Mouse (Mus musculus): ENCODE measurements around the gene Fam189a1.

Fam189a1 gene

GRCm38 (mm10) chr7:65156514-65156911, at the start of gene Fam189a1:
Gene Fam189a1 (minus strand): TSS chr7:65156570.
- no peak for DNase-seq

- DNase-seq: no peak
Observed at GRCm38 (mm10) chr7:65206021-65206420, 49.7 kb upstream of the Fam189a1 start.

DNA sequence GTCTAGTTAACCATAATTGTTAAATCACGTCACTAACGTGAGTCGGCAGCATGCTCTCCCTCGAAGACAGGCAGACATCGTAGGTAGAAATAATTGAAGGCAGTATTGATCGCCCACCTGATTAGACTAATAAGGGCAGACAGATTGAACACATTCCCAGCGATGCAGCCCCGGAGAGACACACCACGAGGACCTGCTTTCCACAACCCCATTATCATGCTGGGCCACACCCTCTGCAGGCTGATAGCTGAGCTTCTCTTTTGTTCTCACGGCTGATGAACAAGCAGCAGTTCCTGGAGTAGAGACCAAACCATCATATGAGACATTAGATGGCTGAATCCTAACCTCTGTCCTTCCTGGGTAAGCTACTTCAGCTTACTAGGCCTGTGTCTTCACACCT, 46.3 kb upstream of the Fam189a1 start:
- no peak for DNase-seq

DNA sequence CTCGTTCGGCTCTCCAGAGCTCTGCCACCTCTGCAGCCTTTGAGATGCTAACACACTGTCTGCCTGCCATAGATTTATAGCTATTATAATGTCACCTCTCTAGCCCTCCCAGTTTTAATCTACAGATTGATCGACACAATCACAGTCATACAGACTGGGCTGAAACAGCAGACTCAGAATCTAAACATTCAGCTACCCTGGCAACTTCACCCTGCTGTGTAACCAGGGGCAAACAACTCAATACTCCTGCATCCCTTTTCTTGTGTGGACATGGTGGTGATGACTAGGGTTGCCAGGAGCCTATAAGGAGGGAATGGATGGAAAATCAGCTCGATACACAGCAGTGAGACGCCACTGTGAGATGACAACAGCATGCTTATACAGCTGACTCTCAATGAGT, 24.3 kb upstream of the Fam189a1 start:
- no peak for DNase-seq

DNA sequence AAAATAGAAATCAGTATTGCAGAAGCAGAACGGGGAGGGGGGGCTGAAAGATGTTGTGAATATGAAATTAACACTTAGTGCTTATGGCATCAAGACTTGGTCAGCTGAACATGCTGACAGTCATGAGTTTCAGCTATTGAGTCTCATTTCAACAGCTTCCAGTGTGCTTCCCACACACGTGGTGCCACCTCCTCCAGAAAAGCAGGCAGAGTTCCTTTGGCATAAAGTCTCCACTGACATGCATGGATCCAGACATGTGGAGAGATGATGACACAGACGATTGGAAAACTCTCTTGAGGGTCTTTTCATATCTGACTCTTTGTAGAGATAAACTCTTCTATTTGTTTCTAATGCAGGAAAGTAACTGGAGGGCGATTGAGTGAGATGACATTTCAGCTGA, 14.4 kb upstream of the Fam189a1 start:
- DNase-seq: no peak

DNA sequence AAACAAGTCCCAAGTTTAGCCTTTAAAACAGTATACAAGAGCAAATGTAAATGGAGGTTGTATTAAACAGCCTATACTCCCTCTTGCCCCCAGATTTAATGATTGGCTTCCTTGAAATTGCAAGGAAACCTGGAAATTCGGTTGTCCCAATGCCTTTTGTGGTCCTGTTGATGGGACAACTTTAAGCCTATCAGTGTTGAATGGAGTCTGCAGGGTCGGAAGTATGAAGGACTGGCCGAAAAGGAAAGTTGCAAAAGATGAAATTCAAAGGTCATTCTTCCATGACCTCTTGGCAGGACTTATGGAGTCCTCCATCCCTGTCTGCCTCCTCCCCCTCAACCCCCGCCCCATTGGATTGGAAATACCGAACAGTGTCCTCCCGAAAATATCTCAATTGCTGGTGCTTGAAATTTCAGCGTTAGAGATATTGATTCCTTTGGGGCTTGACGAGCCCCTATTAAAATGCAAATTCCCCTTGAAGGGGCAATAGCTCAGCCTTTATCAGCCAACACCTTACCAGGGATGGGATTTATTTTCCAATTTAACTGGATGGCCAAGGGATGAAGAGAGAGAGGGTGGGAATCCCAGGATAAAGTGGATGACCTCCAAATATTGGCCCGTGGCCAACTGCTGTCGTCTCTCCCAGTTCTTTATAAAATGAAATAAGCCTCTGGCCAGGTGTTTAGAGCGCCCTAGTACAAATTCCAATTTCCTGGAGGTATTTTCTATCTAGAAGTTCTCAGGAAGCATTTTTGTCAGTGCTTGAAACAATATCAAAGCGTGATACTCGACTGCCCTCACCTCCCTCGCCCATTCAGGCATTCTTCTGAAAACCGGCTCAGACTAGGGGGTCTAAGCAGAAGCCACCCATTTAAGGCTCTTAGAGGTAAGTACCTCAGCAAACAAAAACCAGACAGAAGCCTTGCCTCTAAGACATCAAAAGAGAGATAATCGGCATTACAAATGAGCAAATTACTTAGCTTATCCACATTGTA, 958 bp upstream of the Fam189a1 start:
- no peak for DNase-seq

- no peak for DNase-seq
Observed at GRCm38 (mm10) chr7:65155628-65156513, 499 bp downstream of the Fam189a1 start.

DNA sequence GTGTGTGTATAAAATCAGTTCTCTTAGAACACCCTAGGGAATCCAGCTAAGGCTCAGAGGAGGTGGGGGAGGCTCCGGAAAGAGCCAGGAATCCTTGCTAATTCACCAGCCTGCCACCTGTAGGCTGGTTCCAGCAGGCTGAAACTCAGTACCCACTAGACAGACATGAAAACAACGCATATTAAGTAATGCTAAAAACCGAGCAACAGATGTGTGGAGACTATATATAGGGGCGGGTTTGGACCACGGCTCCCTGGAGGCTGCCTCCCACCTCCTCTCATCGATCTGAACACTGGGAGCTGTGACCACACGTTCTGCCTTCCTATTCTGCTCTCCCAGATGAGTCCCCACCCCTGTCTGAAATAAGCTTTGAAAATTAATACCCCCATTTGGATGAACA, 1.8 kb downstream of the Fam189a1 start:
- no peak for DNase-seq

DNA sequence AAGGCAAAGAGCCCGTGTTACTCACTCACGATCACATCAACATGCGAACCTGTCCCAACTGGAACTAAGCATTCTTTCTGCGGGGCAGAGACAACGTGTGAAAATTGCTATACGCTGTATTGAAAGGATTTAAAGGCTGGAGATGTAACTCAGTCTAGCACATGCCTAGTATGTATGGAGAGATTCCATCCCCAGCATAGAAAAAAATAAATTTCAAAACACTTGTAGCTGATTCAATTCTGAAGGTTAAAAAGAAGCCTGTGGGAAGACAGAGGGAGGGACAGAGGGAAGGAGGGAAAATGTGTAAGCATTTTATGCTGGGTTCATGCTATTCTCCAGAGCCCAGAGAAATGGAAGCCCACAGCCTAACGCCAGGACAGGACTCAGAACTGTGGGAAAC, 2.5 kb downstream of the Fam189a1 start:
- DNase-seq: no peak

DNA sequence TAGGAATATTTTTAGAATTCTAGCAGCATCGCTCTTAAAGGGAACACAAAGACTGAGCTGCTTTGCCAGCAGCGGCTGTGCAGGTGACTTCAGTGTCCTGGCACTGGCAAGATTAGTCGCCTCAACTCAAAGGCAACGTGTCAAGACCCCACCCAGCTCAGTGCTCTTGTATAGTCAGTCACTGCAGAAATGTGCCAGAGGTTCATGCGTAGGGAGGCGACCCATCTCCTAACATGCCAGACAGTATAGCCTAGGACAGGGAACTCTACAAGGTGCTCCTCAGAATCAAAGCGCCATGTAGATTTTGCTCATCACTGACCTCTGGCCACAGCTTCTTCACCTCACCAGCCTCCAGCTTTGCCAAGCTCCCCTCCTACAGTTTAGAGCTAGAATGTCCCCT, 4.8 kb downstream of the Fam189a1 start:
- DNase-seq: no peak

DNA sequence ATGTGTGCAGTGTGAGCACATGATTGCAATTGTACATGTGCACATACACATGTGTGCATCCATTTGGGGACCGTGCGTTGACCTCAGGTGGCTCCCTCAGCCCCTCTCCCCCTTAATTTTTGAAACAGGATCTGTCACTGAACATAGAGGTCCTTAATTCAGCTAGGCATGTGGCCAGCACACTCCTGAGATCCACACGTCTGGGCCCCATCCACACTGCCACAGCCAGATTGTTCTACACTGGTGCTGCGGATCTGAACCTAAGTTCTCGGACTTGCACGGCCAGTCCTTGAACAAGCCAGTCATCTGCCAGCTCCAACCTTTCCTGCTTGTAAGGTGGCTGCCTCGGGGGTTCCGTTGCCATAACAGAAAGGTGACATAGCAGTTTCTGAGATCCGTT, 7.3 kb downstream of the Fam189a1 start:
- no peak for DNase-seq

- DNase-seq: no peak
Observed at GRCm38 (mm10) chr7:65144881-65145280, 11.5 kb downstream of the Fam189a1 start.

DNA sequence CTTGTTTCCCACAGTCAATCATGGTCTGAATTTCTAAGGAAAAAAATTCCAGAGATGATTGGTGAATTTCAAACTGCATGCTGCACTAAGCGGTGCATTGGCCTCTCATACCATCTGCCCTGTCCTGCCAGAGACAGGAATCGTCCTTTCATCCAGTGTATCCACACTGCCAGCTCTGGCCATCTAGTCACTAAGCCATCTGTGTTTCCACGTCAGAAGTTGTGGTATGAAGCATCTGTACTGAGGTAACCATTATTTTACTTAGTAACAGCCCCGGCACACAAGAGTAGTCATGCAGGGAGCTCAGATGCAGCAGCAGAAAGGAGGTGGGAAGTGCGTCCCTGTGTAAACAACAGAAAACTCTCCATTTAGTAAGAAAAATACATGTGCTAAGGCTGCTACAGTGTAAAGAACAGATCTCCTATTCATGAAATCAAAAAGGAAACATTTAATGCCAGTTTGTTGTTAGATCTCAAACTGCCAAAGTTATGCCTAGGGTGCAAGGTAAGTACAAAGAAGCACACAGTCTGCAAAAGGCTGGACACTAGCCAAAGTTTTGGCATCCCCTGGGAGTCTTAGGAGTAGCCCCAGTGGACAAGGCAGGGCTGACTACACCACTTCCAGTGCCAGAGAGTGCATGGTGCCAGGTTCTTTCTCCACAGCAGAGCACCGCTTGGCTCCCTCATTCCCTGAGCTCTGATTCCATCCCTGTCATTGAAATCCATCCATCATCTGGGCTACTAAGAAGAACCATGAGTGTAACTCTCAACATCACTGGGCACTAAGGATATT, 14.3 kb downstream of the Fam189a1 start:
- no peak for DNase-seq

GRCm38 (mm10) chr7:65140832-65141231, 15.5 kb downstream of the Fam189a1 start:
- no peak for DNase-seq

- DNase-seq: no peak
Observed at GRCm38 (mm10) chr7:65140099-65140498, 16.3 kb downstream of the Fam189a1 start.

DNA sequence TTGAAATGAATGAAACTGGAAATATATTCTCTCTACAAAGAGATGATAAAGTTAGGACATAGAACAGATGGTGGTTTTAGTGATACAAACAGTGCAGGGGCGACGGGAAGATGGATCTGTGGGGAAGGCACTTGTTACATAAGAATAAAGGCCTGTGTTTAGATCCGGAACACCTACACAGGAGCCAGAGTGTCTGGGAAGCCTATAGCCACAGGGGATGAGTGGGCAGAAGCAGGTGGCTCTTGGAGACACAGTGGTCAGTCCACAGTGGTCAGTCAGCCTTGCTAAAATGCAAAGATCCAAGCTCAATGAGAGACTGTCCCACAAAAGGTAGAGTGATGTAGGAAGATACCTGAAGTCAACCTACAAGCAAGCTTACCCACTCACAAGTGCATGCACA, 32.6 kb downstream of the Fam189a1 start:
- no peak for DNase-seq

GRCm38 (mm10) chr7:65116903-65117302, 39.5 kb downstream of the Fam189a1 start:
- no peak for DNase-seq

DNA sequence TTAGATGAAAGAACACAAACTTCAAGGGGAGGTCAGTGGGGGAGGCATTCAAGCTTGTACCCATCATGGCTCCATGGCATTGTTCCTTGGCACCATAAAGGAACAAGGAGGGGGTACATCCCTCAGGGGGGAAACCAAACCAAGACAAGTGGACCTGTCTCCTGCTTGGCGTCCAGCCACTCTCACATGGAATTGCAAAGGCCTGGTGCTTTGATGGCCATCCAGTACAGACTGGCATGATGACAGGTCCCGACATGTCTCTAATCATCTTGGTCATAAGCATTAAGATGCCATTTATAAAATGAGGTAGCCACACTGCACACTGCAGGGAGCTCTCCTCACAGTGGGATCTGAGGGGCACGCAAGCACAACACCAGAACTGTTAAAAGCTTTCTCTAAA, 41.0 kb downstream of the Fam189a1 start:
- no peak for DNase-seq

DNA sequence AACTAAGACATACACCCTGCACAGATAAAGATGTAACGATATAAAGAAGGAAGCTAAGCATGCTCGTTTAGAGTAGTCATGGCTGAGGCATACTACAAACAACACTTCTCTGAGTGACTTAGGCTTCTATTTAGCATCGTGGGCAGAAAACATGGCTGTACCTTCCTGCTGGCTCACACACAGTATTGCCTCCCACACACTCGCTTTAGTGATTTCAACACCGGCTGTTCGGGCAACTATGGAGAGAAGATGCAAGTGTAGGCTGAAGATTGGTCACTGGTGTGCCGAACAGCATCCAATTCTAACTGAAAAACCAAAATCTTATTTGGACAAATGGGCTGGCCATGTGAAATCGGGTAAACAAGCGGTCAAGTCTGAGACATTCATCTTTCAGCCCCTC, 44.7 kb downstream of the Fam189a1 start:
- no peak for DNase-seq

- DNase-seq: no peak
Observed at GRCm38 (mm10) chr7:65105566-65105965, 50.8 kb downstream of the Fam189a1 start.

DNA sequence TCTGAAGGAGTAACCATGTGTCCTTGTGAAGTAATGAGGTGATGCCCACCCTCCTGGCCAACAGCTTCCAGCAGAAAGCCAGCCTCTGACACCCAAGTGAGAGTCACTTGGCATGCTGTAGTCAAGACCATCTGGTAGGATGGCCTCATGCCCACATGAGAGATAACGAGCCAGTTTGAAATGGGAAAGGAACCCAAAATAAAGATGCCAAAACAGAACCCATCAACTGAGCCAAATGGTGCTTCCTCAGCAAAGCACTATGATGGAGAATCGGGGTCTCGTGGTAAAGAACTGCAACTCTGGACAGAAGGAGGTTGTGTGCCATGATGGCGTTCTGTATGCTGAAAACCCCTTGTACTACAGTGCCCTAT, 51.3 kb downstream of the Fam189a1 start:
- DNase-seq: no peak

DNA sequence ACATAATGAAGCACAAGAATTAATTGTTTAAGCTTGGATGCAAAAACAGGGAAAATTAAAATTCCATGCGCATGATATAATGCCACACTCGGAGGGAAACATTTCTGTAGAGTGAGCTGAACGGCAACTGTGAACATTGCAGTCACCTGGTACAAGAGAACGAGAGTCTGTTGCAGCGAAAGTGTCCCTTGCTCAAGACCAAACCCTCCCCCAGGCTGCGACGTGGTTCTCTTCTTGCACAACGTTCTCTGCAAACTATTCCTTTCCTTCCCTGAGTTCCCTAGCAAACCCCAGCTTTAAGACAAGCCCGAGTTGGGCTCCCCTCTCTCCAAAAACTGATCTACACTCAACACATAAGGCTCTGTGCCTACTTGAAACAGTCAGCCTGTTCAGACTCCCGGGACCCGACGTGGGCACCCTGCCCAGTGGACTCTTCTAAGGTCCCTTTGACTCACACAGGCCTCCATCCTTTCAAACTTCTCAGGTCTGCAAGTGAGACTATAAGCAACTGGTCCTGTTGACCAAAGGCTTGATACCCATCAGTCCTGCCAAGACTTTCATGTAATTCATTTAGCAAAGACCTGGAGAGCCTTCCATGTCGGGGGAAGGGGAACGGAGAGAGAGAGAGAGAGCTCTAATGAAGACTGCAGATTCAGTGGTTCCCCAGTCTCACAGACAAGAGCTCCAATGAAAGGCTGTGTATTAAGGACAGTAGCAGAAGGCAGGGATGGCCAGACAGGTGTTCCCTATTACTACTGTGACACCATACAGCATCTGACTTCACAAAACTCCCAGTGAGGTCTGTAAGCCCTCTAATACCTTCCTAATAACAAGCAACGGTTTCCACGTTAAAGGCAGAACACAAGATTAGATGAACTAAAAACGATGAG, 51.9 kb downstream of the Fam189a1 start:
- DNase-seq: no peak
